Mouse (Mus musculus): ENCODE measurements around the gene Gm10153. TPM values are rescaled to one million over a fixed set of nuclear protein-coding genes. Genes with fewer than 3 reads are reported as not detected.
"Not testable (repeated sequence)": the region's sequence is repeated elsewhere in the genome, so short reads cannot be mapped to it uniquely, and the experiment has no call there.

Gm10153 gene
- polyA plus RNA-seq (2012; rRNA removed) = not detected in 2 replicates

GRCm38 (mm10) chr7:142190289-142190688 lies at the start of gene Gm10153:
Gene Gm10153, minus strand, starts transcription at chr7:142190389.
- Histone ChIP-seq H3K4me3 (replicated peaks; ENCODE audit: insufficient read depth, low read depth, low read length) (no peak within 1 kb of the TSS), H3K4me1 (ENCODE audit: control insufficient read depth, insufficient read depth, low read length) (no peaks in the 10 kb centered on the region), H3K27me3 (ENCODE audit: control insufficient read depth, insufficient read depth, low read length) (no peaks in the 10 kb centered on the region), H3K27ac (ENCODE audit: insufficient read depth, low read length) (no peak within 1 kb of the TSS)
- TF ChIP-seq CTCF (IDR thresholded peaks at IDR 0.05; ENCODE audit: borderline replicate concordance, insufficient read depth, low read depth, low read length) = no peak
- TF ChIP-seq POLR2A (IDR thresholded peaks at IDR 0.05; ENCODE audit: borderline replicate concordance, insufficient read depth, low read length) = no peak
- 46% methylated on average over 2 of the region's 2 CpGs for whole genome bisulfite sequencing
- DNase-seq = no peak

- Histone ChIP-seq H3K4me3 (replicated peaks; ENCODE audit: insufficient read depth, low read depth, low read length) (no peak overlapping the region), H3K27ac (ENCODE audit: insufficient read depth, low read length) (no peak overlapping the region), H3K27me3 (ENCODE audit: control insufficient read depth, insufficient read depth, low read length) (no peaks in the 10 kb centered on the region), H3K4me1 (ENCODE audit: control insufficient read depth, insufficient read depth, low read length) (no peaks in the 10 kb centered on the region)
- DNase-seq = no peak
- TF ChIP-seq POLR2A (IDR thresholded peaks at IDR 0.05; ENCODE audit: borderline replicate concordance, insufficient read depth, low read length) (no peak), CTCF (IDR thresholded peaks at IDR 0.05; ENCODE audit: borderline replicate concordance, insufficient read depth, low read depth, low read length) (no peak)
- 29% methylated on average over 1 of the region's 1 CpGs for WGBS
Observed at GRCm38 (mm10) chr7:142231540-142231939, 41.4 kb upstream of the Gm10153 start.

GRCm38 (mm10) chr7:142229871-142230270 lies 39.7 kb upstream of the Gm10153 start, which contains the start of gene Krtap5-5:
Gene Krtap5-5, minus strand, starts transcription at chr7:142229971.
- H3K4me3 ChIP-seq (replicated peaks; ENCODE audit: insufficient read depth, low read depth, low read length); H3K4me1 ChIP-seq (ENCODE audit: control insufficient read depth, insufficient read depth, low read length); H3K27ac ChIP-seq (ENCODE audit: insufficient read depth, low read length); DNase-seq; H3K27me3 ChIP-seq (ENCODE audit: control insufficient read depth, insufficient read depth, low read length): not testable (repeated sequence)
- 72% methylated on average over 3 of the region's 3 CpGs for WGBS

GRCm38 (mm10) chr7:142224518-142224917 lies 34.3 kb upstream of the Gm10153 start:
- TF ChIP-seq CTCF (IDR thresholded peaks at IDR 0.05; ENCODE audit: borderline replicate concordance, insufficient read depth, low read depth, low read length) = no peak
- TF ChIP-seq POLR2A (IDR thresholded peaks at IDR 0.05; ENCODE audit: borderline replicate concordance, insufficient read depth, low read length) = no peak
- WGBS = 38% methylated on average over 2 of the region's 2 CpGs
- Histone ChIP-seq H3K4me1 (ENCODE audit: control insufficient read depth, insufficient read depth, low read length) (no peaks in the 10 kb centered on the region), H3K27me3 (ENCODE audit: control insufficient read depth, insufficient read depth, low read length) (no peaks in the 10 kb centered on the region), H3K4me3 (replicated peaks; ENCODE audit: insufficient read depth, low read depth, low read length) (no peak overlapping the region), H3K27ac (ENCODE audit: insufficient read depth, low read length) (no peak overlapping the region)
- no peak for DNase-seq

GRCm38 (mm10) chr7:142212136-142212535 lies 21.9 kb upstream of the Gm10153 start:
- H3K4me3 ChIP-seq (replicated peaks; ENCODE audit: insufficient read depth, low read depth, low read length); H3K4me1 ChIP-seq (ENCODE audit: control insufficient read depth, insufficient read depth, low read length); DNase-seq; H3K27ac ChIP-seq (ENCODE audit: insufficient read depth, low read length); H3K27me3 ChIP-seq (ENCODE audit: control insufficient read depth, insufficient read depth, low read length): not testable (repeated sequence)
- WGBS = 30% methylated on average over 1 of the region's 1 CpGs

GRCm38 (mm10) chr7:142211559-142211958 lies 21.4 kb upstream of the Gm10153 start, which contains the start of gene Gm7579:
Gene Gm7579, plus strand, starts transcription at chr7:142211859.
- no peak within 1 kb of the TSS for H3K27ac ChIP-seq (ENCODE audit: insufficient read depth, low read length)
- TF ChIP-seq POLR2A (IDR thresholded peaks at IDR 0.05; ENCODE audit: borderline replicate concordance, insufficient read depth, low read length) (no peak), CTCF (IDR thresholded peaks at IDR 0.05; ENCODE audit: borderline replicate concordance, insufficient read depth, low read depth, low read length) (no peak)
- 71% methylated on average over 1 of the region's 1 CpGs for WGBS
- H3K4me1 ChIP-seq (ENCODE audit: control insufficient read depth, insufficient read depth, low read length) = no peaks in the 10 kb centered on the region
- no peaks in the 10 kb centered on the region for H3K27me3 ChIP-seq (ENCODE audit: control insufficient read depth, insufficient read depth, low read length)
- DNase-seq = no peak
- H3K4me3 ChIP-seq (replicated peaks; ENCODE audit: insufficient read depth, low read depth, low read length) = no peak within 1 kb of the TSS

- not testable (repeated sequence) for H3K4me3 ChIP-seq (replicated peaks; ENCODE audit: insufficient read depth, low read depth, low read length); H3K27me3 ChIP-seq (ENCODE audit: control insufficient read depth, insufficient read depth, low read length); H3K4me1 ChIP-seq (ENCODE audit: control insufficient read depth, insufficient read depth, low read length); DNase-seq; H3K27ac ChIP-seq (ENCODE audit: insufficient read depth, low read length)
- 82% methylated on average over 5 of the region's 5 CpGs for WGBS
Observed at GRCm38 (mm10) chr7:142206891-142207290, 16.7 kb upstream of the Gm10153 start.

GRCm38 (mm10) chr7:142205488-142205887 lies 15.3 kb upstream of the Gm10153 start:
- H3K27ac ChIP-seq (ENCODE audit: insufficient read depth, low read length) = no peak overlapping the region
- TF ChIP-seq CTCF (IDR thresholded peaks at IDR 0.05; ENCODE audit: borderline replicate concordance, insufficient read depth, low read depth, low read length) (no peak), POLR2A (IDR thresholded peaks at IDR 0.05; ENCODE audit: borderline replicate concordance, insufficient read depth, low read length) (no peak)
- H3K4me1 ChIP-seq (ENCODE audit: control insufficient read depth, insufficient read depth, low read length) = no peaks in the 10 kb centered on the region
- H3K4me3 ChIP-seq (replicated peaks; ENCODE audit: insufficient read depth, low read depth, low read length) = no peak overlapping the region
- no peaks in the 10 kb centered on the region for H3K27me3 ChIP-seq (ENCODE audit: control insufficient read depth, insufficient read depth, low read length)
- DNase-seq = no peak

- H3K4me3 ChIP-seq (replicated peaks; ENCODE audit: insufficient read depth, low read depth, low read length) = no peak within 1 kb of the TSS
- no peak for TF ChIP-seq POLR2A (IDR thresholded peaks at IDR 0.05; ENCODE audit: borderline replicate concordance, insufficient read depth, low read length)
- TF ChIP-seq CTCF (IDR thresholded peaks at IDR 0.05; ENCODE audit: borderline replicate concordance, insufficient read depth, low read depth, low read length) = no peak
- no peaks in the 10 kb centered on the region for H3K27me3 ChIP-seq (ENCODE audit: control insufficient read depth, insufficient read depth, low read length)
- no peak for DNase-seq
- 60% methylated on average over 1 of the region's 1 CpGs for WGBS
- no peaks in the 10 kb centered on the region for H3K4me1 ChIP-seq (ENCODE audit: control insufficient read depth, insufficient read depth, low read length)
- H3K27ac ChIP-seq (ENCODE audit: insufficient read depth, low read length) = no peak within 1 kb of the TSS
Observed at GRCm38 (mm10) chr7:142201064-142201463, 10.9 kb upstream of the Gm10153 start, which contains the start of gene Krtap5-3. Gene Krtap5-3, plus strand, starts transcription at chr7:142201364.
